Mouse (Mus musculus) midbrain, embryonic 10.5 days (tissue): ENCODE data around the gene Nupr1. TPM values are rescaled to one million over a fixed set of nuclear protein-coding genes. Genes with fewer than 3 reads are reported as not detected.
"Not testable (repeated sequence)": the region's sequence is repeated elsewhere in the genome, so short reads cannot be mapped to it uniquely, and the experiment has no call there.

Experiments
- DNase-seq: peaks from one replicate; pipeline ENCODE4 v3.0.0-alpha.2; 2017; ENCODE audit warnings: low spot score
- H3K27ac ChIP-seq: fragments of 300-500 bp; sonication (generic); replicated peaks from 2 replicates; pipeline ENCODE4 v1.5.1; 2016; ENCODE audit warnings: mild to moderate bottlenecking
- H3K27me3 ChIP-seq: fragments of 300-500 bp; sonication (generic); 2 replicates; pipeline ENCODE4 v1.6.1; 2016; ENCODE audit warnings: low read depth, mild to moderate bottlenecking; ENCODE audit not compliant: poor library complexity, severe bottlenecking
- H3K36me3 ChIP-seq: fragments of 300-500 bp; sonication (generic); 2 replicates; pipeline ENCODE4 v1.6.1; 2016; ENCODE audit warnings: mild to moderate bottlenecking, moderate library complexity
- H3K4me1 ChIP-seq: fragments of 300-500 bp; sonication (generic); 2 replicates; pipeline ENCODE4 v1.6.1; 2016
- H3K4me3 ChIP-seq: fragments of 300-500 bp; sonication (generic); 2 replicates; pipeline ENCODE4 v1.5.1; 2016; ENCODE audit warnings: mild to moderate bottlenecking, moderate library complexity
- H3K9me3 ChIP-seq: fragments of 300-500 bp; sonication (generic); replicated peaks from 2 replicates; pipeline ENCODE4 v1.6.1; 2016; ENCODE audit warnings: mild to moderate bottlenecking
- WGBS: fragments of 180-500 bp; shearing (Covaris S2); methylation state at CpG from one replicate; pipeline ENCODE4 v1.1.7; 2016; 5-methylcytosine and 5-hydroxymethylcytosine counted together
- polyA plus RNA-seq: library from polyadenylated mRNA; unstranded; fragments of >200 nt; fragmentation: Nextera tagmentation; extraction: Ambion mirVana; gene quantifications from 2 replicates; pipeline ENCODE4 v1.2.1, GENCODE M21; 2016

Nupr1 gene
- polyA plus RNA-seq, 1 experiment from 2014 or later = 1.6 TPM

GRCm38 (mm10) chr7:126659771-126660170 is 29.1 kb upstream of the Nupr1 start:
- no peaks in the 10 kb centered on the region for H3K9me3 ChIP-seq
- H3K36me3 ChIP-seq = peaks cover 35% of the 10 kb centered on the region
- no peaks in the 10 kb centered on the region for H3K27me3 ChIP-seq
- WGBS = 91% methylated on average over 3 of the region's 3 CpGs
- no peaks in the 10 kb centered on the region for H3K4me1 ChIP-seq
- H3K27ac ChIP-seq = no peak overlapping the region
- no peak overlapping the region for H3K4me3 ChIP-seq
- no peak for DNase-seq

- Histone ChIP-seq H3K4me3 (no peak overlapping the region), H3K9me3 (no peaks in the 10 kb centered on the region), H3K27me3 (no peaks in the 10 kb centered on the region), H3K36me3 (peaks cover 13% of the 10 kb centered on the region), H3K27ac (no peak overlapping the region), H3K4me1 (no peaks in the 10 kb centered on the region)
- DNase-seq = no peak
- WGBS = 93% methylated on average over 1 of the region's 1 CpGs
Measured at GRCm38 (mm10) chr7:126657522-126657921, 26.9 kb upstream of the Nupr1 start.

- Histone ChIP-seq H3K27me3 (no peaks in the 10 kb centered on the region), H3K27ac (no peak overlapping the region), H3K9me3 (no peaks in the 10 kb centered on the region), H3K36me3 (no peaks in the 10 kb centered on the region), H3K4me3 (no peak overlapping the region), H3K4me1 (no peaks in the 10 kb centered on the region)
- 90% methylated on average over 3 of the region's 3 CpGs for WGBS
- DNase-seq = no peak
Measured at GRCm38 (mm10) chr7:126655695-126656094, 25.0 kb upstream of the Nupr1 start.

- H3K4me1 ChIP-seq = peaks cover 9% of the 10 kb centered on the region
- no peaks in the 10 kb centered on the region for H3K9me3 ChIP-seq
- WGBS = 89% methylated on average over 2 of the region's 2 CpGs
- DNase-seq = no peak
- H3K27ac ChIP-seq = no peak overlapping the region
- H3K36me3 ChIP-seq = no peaks in the 10 kb centered on the region
- no peak overlapping the region for H3K4me3 ChIP-seq
- H3K27me3 ChIP-seq = no peaks in the 10 kb centered on the region
Measured at GRCm38 (mm10) chr7:126653991-126654390, 23.3 kb upstream of the Nupr1 start.

- H3K36me3 ChIP-seq = no peaks in the 10 kb centered on the region
- H3K9me3 ChIP-seq = no peaks in the 10 kb centered on the region
- no peak for DNase-seq
- H3K27ac ChIP-seq = no peak overlapping the region
- WGBS = 90% methylated on average over 2 of the region's 2 CpGs
- H3K4me3 ChIP-seq = no peak overlapping the region
- peaks cover 12% of the 10 kb centered on the region for H3K4me1 ChIP-seq
- no peaks in the 10 kb centered on the region for H3K27me3 ChIP-seq
Measured at GRCm38 (mm10) chr7:126650852-126651251, 20.2 kb upstream of the Nupr1 start.

- DNase-seq = peak; percentile 93
- peaks cover 12% of the 10 kb centered on the region for H3K4me1 ChIP-seq
- H3K36me3 ChIP-seq = no peaks in the 10 kb centered on the region
- no peaks in the 10 kb centered on the region for H3K27me3 ChIP-seq
- H3K9me3 ChIP-seq = no peaks in the 10 kb centered on the region
- H3K4me3 ChIP-seq = peak within 1 kb of the TSS; percentile 73
- H3K27ac ChIP-seq = peak within 1 kb of the TSS; percentile 94
- WGBS = 1% methylated on average over 57 of the region's 57 CpGs
Measured at GRCm38 (mm10) chr7:126649231-126650051, 18.8 kb upstream of the Nupr1 start, which contains the start of gene Sgf29. Gene Sgf29, plus strand, starts transcription at chr7:126649309.

- peaks cover 12% of the 10 kb centered on the region for H3K4me1 ChIP-seq
- H3K36me3 ChIP-seq = no peaks in the 10 kb centered on the region
- DNase-seq = no peak
- no peaks in the 10 kb centered on the region for H3K27me3 ChIP-seq
- no peaks in the 10 kb centered on the region for H3K9me3 ChIP-seq
- WGBS = 78% methylated on average over 4 of the region's 4 CpGs
- H3K4me3 ChIP-seq = peak overlapping the region; percentile 73
- H3K27ac ChIP-seq = no peak overlapping the region
Measured at GRCm38 (mm10) chr7:126648486-126648885, 17.8 kb upstream of the Nupr1 start.

GRCm38 (mm10) chr7:126645708-126646107 is 15.0 kb upstream of the Nupr1 start:
- Histone ChIP-seq H3K27me3 (no peaks in the 10 kb centered on the region), H3K9me3 (no peaks in the 10 kb centered on the region), H3K36me3 (no peaks in the 10 kb centered on the region), H3K4me1 (peaks cover 12% of the 10 kb centered on the region), H3K4me3 (no peak overlapping the region), H3K27ac (no peak overlapping the region)
- no peak for DNase-seq
- 72% methylated on average over 5 of the region's 5 CpGs for WGBS

GRCm38 (mm10) chr7:126644914-126645313 is 14.3 kb upstream of the Nupr1 start:
- no peaks in the 10 kb centered on the region for H3K36me3 ChIP-seq
- no peak overlapping the region for H3K4me3 ChIP-seq
- H3K4me1 ChIP-seq = peaks cover 7% of the 10 kb centered on the region
- no peaks in the 10 kb centered on the region for H3K27me3 ChIP-seq
- DNase-seq = no peak
- no peak overlapping the region for H3K27ac ChIP-seq
- no peaks in the 10 kb centered on the region for H3K9me3 ChIP-seq

GRCm38 (mm10) chr7:126644345-126644744 is 13.7 kb upstream of the Nupr1 start:
- Histone ChIP-seq H3K27ac (no peak overlapping the region), H3K4me1 (0 out of 2 replicates have a peak, but pooled peaks cover 4% of the 10 kb centered on the region), H3K4me3 (no peak overlapping the region), H3K27me3 (no peaks in the 10 kb centered on the region), H3K36me3 (no peaks in the 10 kb centered on the region), H3K9me3 (no peaks in the 10 kb centered on the region)
- no peak for DNase-seq
- 78% methylated on average over 3 of the region's 3 CpGs for WGBS

- not testable (repeated sequence) for H3K36me3 ChIP-seq, H3K9me3 ChIP-seq, H3K27me3 ChIP-seq, H3K4me1 ChIP-seq, DNase-seq, H3K27ac ChIP-seq, H3K4me3 ChIP-seq
- 75% methylated on average over 3 of the region's 3 CpGs for WGBS
Measured at GRCm38 (mm10) chr7:126643244-126643617, 12.6 kb upstream of the Nupr1 start.

GRCm38 (mm10) chr7:126642545-126643243 is 12.0 kb upstream of the Nupr1 start:
- Histone ChIP-seq H3K27ac (no peak overlapping the region), H3K4me3 (no peak overlapping the region), H3K27me3 (no peaks in the 10 kb centered on the region), H3K4me1 (no peaks in the 10 kb centered on the region), H3K9me3 (no peaks in the 10 kb centered on the region), H3K36me3 (no peaks in the 10 kb centered on the region)
- WGBS = 73% methylated on average over 5 of the region's 5 CpGs
- no peak for DNase-seq
